Mouse (Mus musculus) adrenal gland, adult (tissue): ENCODE results near the gene Srrm4.

Experiments
- DNase-seq, 2 experiments: peaks; one replicate each; pipeline ENCODE4 v3.0.0; 2022 to 2023; ENCODE audit warnings: low spot score in 1 of 2; ENCODE audit not compliant: inconsistent age in 2 of 2

Srrm4 gene

DNA sequence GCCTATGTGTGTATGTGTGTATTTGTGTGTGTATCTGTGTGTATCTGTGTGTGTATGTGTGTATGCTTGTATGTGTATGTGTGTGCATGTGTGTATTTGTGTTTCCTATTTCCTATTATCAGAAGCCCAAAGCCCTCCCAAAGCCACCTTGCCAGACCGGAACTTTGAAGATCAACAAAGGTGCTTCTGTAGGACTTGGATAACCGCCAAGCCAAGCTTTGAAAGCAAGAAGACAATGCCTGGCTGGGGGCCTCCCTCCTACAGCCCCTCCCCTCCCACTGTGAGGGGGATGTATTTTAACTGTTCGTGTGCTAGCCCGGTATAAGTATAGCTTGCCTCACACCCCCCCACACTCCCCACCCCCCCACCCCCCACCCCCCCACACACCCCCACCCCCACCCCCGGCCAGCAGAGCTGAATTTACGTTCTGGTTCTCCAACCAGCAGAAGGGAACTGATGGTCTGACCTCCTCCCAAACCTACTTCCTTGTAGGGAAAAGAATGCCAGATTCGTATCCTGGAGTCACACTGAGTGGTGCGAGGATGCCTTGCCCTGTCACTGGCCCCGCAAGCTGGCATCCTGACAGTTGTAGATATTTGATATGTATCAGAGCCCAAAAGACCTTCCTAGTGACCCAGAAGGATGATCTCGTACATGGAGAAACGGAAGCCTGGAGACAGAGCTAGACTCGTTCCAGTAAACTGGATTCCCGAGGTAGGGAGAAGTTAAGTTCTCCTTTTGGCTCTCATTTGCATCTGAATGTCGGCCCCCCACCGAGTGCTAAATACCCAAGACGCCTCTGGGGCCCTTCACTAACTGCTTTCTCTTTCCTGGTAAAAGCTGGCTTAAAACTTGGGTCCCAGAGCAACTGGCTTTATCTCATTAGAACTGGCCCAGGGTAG, 181.7 kb downstream of the Srrm4 start:
- peak in 1 of 2 experiments; percentile 53 for DNase-seq

DNA sequence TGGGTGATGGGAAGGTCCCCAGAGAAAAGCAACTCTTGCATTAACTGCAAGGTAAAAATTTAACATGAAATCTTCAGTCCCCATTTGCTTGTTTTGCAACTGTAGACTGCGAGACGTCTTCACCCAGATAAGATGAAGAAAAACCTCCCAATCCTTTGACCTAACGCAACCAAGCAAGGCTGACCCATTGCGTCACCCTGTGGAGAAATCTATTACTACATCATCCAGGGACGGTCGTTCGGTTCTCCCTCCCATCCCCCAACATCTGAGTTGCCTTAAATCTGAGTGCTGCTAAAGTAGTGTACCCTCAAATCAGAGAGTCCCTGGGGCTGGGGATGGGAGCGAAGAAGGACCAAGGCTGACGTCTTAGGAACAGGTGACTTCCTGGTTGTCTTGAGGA, 182.7 kb downstream of the Srrm4 start:
- peak in 1 of 2 experiments; percentile 85 for DNase-seq

DNA sequence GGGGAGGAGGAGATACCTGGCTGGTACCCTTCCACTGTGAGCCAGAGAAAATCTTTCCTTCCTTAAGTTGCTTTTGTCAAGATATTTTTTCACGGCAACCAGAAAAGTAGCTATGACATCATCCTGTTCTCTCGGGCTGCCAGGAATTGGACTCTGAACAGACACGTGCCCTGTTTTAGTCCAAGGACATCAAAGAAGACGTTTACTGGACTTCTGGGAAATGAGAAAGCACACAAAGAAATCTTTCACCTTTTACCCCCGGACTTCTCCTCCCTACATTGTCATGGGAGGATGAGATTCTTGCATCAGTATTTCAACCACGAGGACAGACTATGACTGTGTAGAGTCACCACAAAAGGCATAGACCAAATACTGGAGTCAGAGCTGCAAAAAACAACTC, 183.7 kb downstream of the Srrm4 start:
- peak; percentile 61 to 87 for DNase-seq

DNA sequence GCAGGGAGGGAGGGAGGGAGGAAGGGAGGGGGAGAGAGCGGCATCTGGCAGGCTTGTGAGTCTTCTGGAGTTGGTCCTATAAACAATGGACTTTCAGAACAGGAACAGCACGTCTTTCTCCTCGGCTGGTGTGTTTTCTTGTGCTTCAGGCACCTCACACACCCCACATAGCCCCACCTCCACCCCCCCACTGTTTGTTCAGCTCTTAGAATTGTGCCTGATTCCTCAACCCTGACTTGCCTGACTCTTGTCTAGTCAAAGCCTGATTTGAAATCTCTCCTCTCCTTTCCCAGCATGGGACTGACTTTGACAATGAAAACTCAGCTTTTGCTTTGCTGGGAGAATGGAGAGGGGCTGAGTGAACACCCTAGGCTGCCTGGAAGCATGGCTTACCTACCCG, 184.3 kb downstream of the Srrm4 start:
- DNase-seq, result no peak

DNA sequence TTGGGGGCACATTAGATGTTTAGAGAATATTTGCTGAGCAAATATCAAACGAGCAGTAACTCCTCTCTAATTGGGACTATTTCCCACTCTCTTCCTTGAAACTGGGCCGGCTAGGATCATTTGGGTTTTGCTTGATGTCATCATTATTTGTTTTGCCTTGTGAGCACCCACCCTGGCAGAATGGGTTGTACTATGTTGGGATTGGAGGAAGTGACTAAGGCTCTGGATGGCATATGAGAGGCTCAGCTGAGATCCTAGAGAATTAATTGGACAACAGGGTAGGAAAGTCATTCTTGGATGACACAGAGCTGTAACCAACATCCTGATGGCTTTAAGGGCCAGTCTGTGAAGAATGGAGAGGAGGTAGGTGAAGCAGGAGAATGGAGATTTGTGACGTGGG, 185.1 kb downstream of the Srrm4 start:
- no peak for DNase-seq

DNA sequence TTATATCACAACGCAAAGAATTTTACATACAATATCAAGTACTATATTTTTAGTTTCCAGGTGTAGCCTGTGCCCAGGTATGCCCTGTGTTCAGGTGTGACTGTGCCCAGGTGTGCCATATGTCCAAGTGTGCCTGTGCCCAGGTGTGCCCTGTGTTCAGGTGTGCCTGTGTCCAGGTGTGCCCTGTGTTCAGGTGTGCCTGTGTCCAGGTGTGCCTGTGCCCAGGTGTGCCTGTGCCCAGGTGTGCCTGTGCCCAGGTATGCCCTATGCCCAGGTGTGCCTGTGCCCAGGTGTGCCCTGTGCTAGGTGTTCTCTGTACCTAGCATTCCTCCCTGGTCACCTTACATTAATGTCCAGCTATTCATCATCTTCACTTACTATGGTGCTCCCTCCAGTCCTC, 185.7 kb downstream of the Srrm4 start:
- DNase-seq, result peak in 1 of 2 experiments; percentile 3

DNA sequence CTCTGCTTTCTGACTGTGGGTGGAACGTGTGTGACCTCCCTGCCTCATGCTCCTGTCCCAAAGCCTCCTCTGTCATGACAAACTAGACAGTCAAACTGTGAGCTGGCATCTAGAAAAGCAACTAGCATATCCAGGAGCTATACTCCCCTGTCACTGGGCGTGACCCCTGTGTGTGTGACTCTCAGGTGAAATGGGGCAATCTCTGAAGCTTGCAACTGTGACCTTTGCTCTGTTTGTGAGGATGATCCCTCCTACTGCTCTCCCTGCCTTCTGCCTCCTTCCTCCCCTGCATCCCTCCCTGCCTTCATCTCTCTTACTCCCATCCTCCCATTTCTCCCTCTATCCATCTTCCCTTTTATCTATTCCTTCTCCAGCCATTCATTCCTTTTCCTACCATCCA, 187.6 kb downstream of the Srrm4 start:
- no peak for DNase-seq

DNA sequence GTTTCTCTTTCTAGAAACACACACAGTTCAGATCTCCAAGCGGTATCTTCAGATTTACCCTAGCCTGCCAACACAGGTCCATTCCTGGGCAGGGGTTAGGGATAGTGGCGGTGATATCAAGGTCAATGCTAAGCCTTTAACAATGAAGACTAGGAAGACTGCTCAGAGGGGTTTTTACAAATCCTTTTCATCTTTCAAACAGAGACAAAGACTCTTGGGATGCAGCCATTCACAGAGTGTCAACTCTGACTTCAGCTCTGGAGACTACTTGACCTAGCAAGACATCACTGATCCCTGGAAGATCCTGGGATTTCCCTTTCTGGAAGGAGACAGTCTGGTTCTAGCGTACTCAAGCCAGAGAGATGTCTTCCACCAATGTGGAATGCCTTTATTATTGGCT, 190.8 kb downstream of the Srrm4 start:
- peak in 1 of 2 experiments; percentile 33 for DNase-seq

DNA sequence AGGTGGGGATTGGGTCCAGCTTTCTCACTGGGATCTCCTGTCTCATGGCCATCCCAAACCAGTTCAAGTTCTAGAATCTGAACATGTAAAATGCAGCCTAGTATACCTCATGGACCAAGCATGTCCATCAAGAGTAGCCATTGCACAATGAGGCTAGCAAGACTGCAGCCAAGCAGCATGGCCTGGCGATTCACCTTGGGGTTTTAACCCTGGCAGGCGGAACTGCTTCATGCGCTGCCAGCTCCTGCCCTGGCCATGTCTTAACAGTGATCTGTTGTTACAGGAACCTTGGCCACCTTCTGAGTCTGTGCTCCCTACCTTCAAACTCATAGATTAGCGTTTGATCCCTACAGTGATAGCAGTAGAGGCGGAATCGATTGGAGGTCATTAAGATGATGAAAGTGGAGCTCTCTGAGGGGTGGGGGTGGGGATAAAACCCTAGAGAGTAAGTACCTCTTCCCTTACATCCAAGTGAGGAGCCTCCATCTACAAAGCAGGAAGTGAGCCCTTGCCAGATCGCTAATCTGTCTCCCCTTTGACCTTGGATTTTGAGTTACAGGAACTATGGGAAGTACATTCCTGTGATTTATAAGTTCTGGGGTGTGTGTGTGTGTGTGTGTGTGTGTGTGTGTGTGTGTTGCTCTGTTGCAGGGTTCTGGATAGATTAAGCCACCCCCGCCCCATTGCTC, 191.4 kb downstream of the Srrm4 start:
- peak in 1 of 2 experiments; percentile 85 for DNase-seq

DNA sequence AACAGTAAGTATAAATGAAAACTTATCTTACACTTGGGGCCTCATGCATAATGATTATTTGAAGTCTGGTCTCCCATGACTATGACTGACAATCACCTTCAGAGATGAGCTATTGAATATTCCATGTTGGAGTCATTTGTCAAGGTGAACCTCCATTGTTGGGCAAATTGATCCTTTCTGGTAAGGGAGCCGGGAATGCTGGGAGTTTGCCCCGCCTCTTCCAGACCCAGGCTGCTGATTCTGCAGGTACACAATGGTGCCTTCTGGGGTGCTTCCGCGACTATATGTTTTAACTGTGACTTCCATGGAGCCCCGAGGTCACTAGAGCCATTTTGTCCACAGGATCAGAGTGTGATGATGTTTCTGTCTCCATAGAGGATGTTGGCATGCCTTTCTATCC, 195.5 kb downstream of the Srrm4 start:
- DNase-seq, result peak in 1 of 2 experiments; percentile 16

DNA sequence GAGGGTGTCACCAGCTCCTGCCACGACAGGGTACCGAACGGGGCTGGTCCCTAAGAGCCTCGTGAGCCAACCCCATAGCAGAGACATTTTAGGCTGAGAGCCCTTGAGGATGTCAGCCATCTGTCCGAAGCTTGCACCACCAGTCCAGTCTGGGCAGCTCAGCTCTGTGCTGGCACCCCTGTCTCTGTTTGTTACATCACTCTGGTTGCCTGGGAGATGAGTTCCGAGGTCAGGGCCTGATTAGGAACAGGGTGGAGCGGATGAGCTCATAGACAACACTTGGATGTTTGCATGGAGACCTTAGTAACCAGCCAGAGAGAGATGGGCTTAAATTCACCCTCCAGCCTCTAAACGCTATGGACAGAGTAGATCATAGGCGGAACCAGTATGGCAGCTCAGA, 199.0 kb downstream of the Srrm4 start:
- peak; percentile 78 to 91 for DNase-seq

DNA sequence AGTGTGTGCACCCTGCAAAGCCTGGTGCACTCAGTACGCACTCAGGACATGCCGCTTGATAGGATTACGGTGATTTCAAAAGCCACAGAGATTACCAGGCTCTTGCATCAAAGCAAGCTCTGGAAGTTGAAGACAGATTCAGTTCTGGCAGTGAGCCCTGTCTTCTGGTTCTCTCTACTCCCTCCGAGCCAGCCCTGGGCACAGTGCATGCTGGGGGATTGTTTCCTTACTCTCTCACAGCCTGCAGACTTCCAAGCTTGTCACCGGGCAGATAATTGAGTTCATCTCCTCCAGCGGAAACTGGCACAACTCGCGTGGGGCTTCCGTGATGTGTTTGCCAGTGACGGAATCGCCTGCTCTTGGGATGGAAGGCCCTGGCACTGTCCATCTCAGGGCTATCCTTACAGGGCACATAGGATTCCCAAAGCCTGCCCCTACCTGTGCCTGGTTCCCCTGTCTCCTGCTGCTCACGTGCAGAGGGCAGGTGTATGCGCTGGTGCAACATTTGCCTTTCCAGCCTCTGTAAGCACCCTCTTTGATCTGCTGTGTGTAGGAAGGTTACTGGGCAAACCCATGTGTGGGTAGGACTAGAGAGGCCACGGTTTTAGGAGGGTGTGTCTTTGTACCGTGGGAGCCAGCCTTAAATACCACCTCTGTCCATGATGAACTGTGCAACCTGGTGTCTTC, 201.6 kb downstream of the Srrm4 start:
- DNase-seq, result peak; percentile 70 to 87

DNA sequence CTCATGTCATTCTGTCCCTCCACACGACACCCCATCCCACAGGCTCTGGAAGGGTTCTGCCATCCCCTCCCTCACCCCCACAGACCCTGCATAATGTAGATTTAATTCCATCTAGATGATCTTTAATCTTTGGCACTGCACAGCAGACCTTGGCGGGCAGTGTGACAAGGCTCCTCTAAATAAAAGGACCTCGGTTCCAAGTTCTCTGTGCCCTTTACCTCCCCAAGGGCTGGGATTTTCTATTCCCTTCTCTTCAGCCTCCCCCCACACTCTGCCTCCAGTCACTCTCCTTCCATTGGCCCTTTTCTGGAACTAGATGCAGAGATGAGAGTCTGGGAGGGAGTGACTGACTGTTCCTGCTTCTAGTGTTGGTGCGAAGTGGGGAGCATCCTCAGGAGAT, 202.3 kb downstream of the Srrm4 start:
- DNase-seq, result peak; percentile 45 to 81
